Mouse (Mus musculus) E14TG2a.4 (cell line): ENCODE results near the gene Tenm2.

Source experiments
- CTCF ChIP-seq: conservative IDR thresholded peaks from 2 replicates; pipeline ENCODE4 v1.5.1; 2014; ENCODE audit warnings: low read length
- NANOG ChIP-seq: IDR thresholded peaks from 2 replicates; pipeline ENCODE4 v1.6.1; 2014; ENCODE audit warnings: borderline replicate concordance, low read length, mixed read lengths
- POU5F1 ChIP-seq: IDR thresholded peaks from 2 replicates; pipeline ENCODE4 v1.6.1; 2014; ENCODE audit warnings: low read length, borderline replicate concordance

- TF ChIP-seq CTCF, result no peak
- no peak for TF ChIP-seq NANOG
- TF ChIP-seq POU5F1, result no peak
Measured at GRCm38 (mm10) chr11:36698268-36698667, 537.5 kb downstream of the Tenm2 start.
